Mouse (Mus musculus) left cerebral cortex, adult 11 months (tissue): ENCODE results near the gene Dcun1d1.

Experiments used
- DNase-seq: peaks from one replicate; pipeline ENCODE4 v3.0.0; 2022; ENCODE audit warnings: low spot score

Dcun1d1 gene

DNA sequence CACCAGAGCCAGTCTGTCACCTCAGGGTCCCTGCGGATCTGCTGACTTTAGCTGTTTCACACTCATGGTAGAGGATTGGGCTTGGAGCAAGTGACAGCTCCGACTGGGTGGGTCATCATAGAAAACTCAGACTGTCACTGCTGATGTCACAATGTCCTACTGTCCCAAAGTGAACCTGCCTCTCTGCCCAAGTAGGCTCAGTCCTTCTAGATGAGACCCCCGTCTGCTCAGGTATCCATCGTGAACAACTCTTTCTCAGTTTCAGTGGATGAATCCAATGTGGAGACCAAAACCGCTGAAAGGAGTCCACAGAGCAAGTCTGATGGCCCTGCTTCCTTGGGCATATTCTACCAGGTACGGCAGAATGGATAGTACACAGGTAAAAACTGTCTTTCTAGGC, at the start of gene Dcun1d1:
Dcun1d1 (minus strand) TSS at position 101 of the 400 bp plus-strand sequence.
- DNase-seq: no peak

DNA sequence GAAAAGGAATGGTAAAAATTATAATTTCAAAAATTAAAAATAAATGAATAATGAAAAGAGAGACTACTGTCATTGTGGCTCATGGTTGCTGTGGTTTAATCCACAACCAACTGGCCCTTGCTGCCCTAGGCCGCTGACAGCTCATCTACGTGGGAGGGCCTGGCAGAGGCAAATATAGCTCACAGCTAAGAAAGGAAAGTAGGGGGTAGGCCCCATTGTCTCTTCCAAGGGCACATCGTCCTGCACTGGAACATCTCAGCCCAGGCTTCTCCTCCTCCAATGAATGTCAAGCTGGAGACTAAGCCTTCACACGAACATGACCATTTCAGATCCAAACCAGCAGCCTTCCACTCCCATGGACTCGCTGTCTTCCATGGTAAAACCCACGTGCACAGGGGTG, 49.0 kb upstream of the Dcun1d1 start:
- no peak for DNase-seq

DNA sequence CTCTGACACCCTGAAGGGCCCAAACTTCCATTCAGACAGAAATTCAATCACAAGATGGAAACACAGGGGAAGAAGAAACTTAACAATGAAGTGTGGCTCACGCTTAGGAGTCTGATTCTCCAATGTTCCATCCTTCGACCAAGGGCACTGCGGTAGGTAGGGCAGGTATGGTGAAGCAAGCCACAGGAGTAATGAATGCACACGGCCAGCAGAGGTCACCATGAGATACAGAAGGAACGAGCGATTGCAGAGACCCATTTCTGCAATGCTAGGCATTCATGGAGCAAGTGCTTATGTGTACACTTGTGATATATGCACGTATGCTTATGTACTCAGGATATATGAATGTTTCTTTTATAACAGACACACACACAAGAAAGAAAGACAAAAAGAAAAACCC, 36.3 kb upstream of the Dcun1d1 start:
- DNase-seq: no peak

DNA sequence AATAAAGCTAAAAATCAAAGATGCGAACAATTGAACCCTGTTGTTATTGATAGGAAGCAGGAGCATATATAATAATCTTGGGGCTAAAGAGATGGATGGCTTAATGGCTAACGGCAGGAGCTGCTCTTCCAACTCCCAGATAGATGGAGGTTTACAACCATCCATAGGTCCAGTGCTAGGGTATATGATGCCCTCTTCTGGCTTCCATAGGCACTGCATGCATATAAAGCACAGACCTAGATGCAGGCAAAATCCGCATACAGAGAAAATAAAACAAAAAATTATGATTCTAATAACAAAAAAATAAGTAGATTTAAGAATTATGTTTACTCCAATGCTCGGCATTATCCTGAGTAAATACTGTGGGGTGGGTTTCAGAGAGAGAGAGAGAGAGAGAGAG, 35.7 kb upstream of the Dcun1d1 start:
- DNase-seq: no peak

DNA sequence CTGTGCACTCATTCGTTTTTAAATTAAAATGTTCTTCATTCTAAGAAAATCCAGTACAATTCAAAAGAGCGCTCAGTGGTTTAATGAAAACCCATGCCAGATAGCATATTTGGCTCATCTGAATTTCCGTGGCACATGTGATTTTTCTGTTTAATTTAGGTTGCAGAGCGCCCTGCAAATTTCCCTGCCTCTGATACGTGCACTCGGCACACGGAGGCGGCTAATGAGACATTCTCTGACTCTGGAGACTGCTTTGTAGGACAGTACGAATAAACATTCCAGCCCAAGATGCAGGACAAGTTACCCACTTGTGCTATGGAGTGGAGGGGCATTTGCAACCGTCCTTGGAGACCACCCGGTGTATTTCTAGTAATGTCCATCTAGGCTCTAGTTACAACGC, 33.9 kb upstream of the Dcun1d1 start:
- DNase-seq: no peak

DNA sequence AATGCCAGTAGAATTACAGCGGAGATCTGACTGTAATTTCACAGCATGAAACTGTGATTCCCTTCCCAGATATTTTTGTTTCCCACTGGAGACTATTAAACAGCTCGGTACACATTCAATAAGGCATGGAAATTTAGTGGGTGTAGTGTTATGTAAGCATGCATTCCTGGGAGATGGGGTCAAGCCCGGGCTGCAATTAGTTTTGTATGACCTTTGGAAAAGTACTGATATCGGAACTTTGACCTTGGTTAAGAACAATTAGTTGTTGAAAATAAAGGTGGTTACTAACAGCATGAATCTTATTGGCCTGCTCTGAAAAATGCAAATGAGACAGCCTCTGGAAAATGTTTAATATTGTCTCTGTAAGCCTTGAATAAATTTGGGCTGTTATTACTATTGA, 33.2 kb upstream of the Dcun1d1 start:
- no peak for DNase-seq

DNA sequence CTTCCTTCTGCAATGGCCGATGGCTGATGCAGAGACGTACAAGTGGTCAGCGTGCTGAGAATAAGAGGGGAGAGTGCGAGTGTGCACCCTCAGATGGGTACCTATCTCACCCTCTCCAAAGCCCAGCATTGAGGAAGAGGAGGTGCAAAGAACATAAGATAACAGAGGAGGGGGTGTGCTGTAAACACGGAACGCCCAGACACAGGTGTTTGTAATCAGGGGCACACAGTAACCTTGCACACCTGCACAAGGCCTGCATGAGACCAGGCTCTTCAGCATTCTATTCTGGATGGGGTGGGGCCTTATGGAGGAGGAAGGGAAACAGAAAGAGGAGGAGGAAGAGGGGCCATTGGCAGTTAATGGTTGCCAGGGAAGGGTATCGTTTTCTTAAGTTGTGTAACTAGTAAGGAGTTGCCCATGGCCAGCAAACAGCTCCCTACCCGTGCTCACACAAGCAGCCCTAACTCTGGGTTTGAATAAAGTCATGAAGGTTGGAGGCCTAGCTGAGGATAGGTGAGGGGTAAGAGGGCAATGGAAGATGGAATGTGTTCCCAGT, 30.2 kb upstream of the Dcun1d1 start:
- no peak for DNase-seq

DNA sequence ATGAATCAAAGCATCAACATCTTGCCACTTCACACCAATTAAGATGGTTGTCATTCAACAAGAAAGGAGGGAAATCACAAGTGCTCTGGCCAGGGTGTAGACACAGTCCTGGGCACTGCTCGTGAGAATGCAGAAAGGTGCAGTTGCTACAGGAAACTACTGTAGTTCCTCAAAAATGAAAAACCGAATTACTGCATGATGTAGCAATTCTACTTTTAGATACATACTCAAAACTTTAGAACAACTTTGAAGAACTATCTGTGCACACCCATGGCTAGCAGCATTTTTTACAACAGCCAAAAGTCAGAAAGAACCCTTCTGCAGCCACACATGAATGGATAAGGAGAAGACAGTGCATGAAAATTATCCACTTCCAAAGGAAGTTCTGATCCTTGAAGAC, 29.2 kb upstream of the Dcun1d1 start:
- DNase-seq: no peak

DNA sequence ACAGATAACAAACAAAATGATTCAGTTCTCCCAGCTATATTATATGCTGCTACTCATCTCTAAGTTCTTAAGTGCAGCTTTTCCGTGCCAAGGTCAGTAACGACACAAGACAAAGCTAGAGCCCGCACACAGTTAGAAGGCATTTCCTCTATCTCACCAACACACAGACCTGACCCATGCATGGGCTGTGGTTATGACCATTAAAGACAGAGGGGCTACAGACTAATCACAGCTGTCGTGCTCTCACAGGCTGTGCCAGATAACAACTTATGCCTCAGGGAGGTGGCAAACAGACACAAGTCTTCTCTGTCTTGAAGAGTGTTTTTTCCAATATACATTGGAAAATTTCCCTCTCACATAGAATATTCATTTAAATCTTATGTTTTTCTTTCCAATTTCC, 27.7 kb upstream of the Dcun1d1 start:
- no peak for DNase-seq

DNA sequence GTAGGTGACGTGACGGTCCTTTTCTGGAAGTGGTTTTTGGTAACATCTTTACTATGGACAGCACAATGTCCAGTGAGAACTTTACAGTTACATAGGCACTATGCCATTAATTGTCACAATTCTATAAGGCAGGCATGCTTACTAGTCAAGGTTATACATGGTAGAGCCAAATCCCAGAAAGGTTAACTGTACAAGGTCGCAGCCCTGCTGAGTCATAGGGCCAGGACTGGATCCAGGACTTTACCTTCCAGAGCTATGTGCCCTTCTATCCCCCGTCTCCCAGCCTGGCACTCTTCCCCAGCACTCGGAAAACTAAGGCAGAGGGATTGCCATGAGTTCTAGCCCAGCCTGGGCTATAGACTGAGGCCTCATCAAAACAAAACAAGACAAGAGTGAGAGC, 26.7 kb upstream of the Dcun1d1 start:
- DNase-seq: no peak

DNA sequence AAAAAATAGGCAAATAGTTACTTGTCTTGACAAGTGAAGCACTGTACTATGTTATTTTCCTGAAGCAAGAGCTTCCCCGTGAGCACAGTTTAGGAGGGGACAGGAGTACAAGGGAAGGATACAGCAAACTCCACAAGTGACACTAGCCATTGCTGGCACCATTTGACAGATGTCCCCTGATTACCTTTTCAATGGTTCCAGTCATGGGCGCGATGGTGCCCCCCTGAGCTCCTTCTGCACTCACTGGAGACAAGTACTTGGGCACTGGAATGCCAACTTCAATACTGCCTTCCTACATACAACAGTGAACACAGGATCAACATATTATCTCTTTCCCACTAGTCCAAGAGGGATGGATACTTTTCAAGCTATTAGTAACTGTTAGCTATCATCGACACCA, 26.2 kb upstream of the Dcun1d1 start:
- DNase-seq: no peak

DNA sequence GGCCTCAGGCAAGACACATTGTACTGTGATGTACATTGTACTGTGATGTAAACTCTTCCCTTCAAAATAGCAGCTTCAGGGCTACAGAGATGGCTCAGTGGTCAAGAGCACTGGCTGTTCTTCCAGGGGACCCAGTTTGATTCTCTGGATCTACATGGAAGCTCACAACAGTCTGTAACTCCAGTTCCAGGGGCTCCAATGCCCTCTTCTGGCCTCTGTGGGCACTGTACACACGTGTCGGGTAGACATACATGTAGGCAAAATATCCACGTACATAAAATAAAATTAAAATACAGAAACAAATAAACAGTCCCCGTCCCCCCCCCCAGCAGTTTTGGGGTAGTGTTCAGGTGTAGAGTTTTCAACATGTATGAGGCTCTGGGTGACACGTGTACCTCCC, 25.7 kb upstream of the Dcun1d1 start:
- DNase-seq: no peak

DNA sequence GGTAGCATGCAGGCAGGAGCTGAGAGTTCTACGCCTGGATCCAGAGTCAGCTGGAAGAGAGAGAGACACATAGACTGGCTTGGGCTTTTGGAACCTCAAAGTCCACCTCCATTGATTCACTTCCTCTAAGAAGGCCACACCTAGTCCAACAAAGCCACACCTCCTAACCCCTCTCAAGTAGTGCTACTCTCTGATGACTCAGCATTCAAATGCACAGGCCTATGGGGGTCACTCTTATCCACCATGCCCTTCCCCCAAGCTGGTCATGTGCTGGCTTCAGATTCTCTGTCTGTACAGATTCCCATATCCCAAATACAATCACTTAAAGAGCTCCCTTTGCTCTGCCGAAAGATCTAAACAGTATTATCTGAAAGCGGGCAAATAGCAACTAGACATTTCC, 20.0 kb upstream of the Dcun1d1 start:
- DNase-seq: no peak

DNA sequence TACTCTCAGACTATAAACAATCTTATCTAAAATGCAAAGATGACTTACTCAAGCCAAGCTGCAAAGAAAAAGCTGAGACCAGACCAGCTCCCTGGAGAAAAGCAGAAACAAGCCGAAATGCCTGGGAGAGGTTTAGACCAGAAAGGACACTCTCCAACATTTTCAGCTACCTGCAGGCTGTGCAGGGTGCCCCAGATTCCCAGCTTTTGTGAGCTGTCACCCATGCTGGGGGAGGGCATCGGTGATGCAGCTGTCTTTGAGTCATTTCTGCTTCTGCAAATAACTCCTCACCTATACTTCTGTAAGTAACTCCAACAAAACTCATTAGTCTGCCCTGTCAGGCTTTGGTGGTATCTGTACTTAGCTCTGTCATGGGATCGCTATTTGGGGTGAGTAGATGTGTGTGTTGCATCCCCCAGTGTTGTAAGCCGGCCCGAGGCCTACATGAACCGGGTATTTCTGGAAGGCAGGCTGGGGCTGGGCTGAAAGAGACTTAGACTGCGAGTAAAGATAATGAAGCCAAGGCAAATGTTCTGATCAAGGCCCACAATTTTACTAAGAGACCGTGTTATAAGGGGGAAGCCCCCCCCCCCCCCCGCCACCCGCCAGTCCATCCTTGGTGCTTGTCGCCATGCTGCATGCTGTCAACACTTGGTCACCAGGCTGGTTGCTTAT, 17.8 kb upstream of the Dcun1d1 start:
- DNase-seq: no peak

DNA sequence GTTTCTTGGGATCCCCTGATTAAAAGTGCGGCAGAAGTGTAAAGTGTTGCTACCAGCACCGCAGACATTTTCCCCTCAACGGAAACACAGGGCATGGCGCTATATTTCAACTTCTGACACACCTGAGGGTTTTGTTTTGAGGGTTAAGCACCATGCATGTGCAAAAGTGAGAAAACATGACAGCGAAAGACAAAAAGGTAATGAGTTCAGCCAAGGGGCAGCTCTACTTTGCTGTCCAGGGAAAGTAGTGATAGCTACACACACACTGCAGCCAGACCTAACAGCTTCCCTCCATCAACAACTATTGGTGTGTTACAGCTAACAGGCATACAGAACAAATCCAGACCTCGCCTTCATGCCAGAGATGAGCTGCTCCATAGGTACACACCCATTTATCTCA, 16.6 kb upstream of the Dcun1d1 start:
- DNase-seq: no peak

DNA sequence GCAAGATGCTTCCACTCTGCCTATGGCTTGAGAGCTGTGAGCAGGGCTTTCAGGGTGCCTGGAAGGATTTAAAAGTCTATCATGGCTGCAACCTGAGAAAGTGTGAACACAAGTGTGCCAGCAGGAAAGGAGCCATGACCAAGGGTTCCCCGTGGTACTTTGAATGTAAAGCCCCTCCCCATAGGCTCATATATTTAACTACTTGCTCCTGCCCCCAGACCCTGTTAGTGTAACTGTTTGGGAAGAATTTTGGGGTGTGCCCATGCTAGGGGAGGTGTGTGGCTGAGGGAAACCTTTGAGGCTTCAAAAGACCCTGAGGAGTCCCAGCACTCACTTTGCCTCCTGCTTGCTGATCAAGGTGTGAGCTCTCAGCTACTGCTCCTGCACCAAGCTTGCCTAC, 15.9 kb upstream of the Dcun1d1 start:
- DNase-seq: no peak

DNA sequence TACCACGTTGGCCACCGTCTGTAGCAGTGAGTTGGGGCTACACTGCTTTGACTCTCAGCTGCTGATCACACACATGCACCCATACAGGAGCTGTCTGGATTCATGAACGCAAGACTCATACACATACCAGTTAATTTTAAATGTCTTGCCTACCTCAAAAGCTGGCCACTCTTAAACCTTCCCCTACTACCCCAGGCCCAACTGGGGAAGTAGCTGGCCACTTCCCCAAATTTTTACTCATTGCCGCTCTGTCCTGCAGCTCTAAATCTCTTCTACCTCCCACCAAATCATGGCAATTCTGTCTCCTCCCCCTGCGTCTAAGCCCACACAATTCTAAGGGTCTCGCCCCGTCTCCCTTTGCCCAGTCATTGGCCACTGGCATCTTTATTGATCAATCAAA, 11.0 kb upstream of the Dcun1d1 start:
- DNase-seq: no peak

DNA sequence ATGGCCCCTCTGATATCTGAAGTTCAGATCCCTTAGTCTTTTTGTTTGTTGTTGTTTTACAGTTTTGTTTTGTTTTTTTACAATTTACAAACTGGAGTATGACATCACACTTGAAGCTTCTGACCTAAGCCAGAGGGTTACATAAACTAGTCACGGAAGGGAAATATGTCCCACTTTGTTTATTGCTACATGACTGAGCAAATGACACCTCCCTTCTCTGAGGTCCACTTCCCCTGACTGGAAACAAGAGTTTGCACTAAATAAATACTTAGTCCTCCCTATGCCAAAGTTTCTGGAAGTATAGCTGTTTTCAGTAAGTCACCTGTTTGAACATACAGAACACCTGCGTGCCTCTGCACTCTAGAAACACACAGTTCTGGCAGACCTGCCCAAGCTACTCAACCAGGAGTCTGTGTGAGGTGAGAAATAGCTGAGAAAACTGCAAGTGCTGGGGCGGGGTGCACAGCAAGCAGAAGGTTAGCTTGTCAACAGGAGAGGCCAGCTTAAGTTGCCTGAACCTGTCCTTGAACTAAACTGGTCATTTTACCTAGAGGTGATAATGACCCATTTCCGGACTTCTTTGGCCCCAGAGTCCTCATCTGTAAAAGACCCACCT, 3.4 kb upstream of the Dcun1d1 start:
- no peak for DNase-seq

DNA sequence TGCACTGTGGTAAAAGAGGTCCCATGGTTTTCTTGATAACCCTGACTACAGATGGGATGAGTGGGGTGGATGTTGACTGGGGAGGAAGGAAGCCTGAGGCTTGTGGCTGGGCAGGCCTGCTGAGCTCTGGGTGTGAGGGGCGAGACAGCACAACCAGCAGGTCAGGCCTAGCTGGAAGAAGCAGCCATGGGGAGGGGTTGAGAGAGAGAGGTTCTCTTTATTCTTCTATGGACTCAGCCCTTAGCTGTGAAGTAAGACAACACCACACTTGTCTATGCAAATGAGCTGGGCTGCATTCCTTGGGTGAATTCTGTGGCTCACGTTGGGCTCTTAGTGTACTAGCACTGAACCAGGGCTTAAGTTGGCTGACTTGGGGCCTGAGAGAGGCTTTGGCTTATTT, 2.8 kb upstream of the Dcun1d1 start:
- DNase-seq: no peak

DNA sequence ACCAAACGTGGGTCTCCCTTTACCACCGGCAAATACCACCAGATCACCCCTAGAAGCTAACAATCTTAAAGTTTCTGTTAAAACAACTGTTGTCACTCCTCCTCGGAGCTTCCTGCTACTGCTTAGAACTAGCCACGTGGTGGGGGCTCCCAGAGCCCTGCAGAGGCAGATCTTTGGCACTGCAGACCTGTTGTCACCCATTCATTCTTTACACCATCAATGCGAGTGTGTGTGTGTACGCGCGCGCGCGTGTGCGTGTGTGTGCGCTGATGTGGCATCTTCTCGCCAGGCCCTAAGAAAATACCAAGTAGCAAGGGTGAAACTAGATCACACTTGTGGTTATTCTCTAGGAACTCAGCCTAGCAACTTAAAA, 3.9 kb downstream of the Dcun1d1 start:
- no peak for DNase-seq

DNA sequence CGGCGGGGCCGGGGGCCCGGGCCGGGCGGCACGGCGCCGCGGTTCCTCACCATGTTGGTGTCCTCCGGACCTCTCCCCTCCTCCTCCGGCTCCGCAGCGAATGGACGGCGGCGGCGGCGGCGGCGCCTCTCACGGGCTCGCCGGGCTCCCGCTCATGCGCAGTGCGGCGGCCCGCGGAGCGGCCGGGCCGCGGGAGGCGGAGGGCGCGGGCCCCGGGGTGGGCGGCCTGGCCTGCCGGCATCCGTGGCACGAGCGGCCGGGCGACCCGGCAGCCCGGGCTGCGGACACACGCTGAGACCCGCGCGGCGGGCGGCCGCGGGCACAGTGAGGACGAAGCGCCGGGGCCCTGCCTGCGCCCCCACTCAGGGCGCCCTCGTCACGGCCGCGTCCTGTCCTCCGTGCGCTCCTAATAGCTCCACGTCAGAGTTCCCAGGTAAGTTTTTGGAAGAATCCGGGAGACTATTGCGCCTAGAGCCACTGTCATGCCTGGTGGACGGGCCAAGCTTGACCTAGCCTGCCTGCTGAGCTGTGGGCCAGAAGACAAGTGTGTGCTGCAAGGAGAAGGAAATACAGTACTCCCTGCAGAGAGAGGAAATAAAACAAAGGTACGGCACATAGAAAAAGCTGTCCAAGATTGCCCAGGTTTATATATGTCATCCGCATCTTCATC, 4.4 kb downstream of the Dcun1d1 start:
- DNase-seq: peak; percentile 52

DNA sequence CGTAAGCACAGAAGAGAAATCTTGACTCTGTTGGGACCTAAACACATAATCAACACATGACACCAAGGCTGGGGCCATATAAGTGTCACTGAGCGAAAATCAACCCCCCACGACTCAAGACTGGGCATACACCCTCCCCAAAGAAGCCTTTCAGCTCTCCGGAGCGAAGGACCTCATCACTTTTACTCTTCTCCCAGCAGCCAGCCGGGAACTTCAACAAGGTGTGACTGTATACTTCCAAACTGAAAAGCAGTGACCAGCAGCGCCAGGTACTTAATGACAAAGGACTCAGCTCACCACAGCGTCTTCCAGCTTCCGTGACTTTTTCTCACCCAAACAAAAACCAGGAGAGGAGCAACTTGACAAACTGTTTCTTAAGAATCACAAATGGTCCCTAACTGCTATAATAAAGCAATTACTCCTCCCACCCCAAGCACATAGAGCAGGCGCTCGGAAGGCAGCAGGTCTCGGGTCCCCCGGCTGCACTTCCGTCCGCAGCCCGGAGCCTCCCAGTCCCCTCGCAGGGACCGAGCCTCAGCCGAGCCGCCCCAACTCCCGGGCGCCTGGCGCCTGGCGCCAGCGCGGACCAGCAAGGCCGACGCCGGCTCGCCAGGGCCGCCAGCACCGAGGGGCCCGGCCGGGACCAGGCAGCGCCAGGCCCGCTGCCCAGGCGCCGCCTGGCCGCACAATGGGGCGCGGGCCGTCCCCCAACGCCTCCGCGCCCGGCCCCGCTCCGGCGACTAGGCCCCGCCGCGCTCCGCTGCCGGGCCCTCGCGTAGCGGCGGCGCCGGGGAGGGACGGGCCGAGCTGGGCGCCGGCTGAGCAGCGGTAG, 5.1 kb downstream of the Dcun1d1 start:
- peak; percentile 18 for DNase-seq

DNA sequence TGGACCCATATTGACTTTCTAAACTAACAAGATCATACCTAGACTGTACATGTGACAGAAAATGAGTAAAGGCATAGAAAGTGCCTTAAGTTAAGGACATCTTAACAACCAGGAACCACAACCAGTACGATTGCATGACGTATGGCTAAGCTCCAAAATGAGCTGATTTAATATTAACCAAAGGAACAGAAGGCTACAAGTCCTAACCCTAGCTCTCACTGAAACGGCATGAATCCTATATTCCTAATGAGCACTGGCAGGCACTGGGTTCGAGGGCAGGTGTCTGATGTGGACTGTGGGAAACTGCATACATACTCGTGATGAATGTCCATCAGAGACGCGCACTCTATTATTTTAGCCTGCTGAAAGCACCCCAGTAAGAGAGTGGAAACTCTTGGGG, 5.9 kb downstream of the Dcun1d1 start:
- no peak for DNase-seq
